Mouse (Mus musculus): ENCODE results near the gene Omd.

DNA sequence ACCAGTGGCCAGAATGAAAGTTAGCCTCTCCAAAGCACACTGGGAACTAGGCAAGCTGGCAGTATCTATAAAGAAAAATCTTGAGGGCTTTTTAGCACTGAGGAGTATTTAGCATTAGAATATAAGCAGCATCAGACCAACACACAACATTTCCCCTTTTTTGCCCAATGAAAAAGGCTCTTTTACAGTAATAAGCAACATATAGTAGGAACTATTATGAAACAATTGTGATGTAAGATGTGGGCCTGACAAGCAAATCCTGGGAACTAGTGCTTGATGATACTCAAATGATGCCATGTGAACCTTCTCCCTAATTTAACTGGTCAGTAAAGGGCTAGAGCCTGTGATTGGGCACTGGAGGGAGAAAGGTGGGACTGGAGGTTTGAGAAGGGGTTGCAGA is 45.9 kb downstream of the Omd start:
- TF ChIP-seq CTCF (IDR thresholded peaks at IDR 0.05; ENCODE audit: low read depth, low read length) (no peak), GATA1 (IDR thresholded peaks at IDR 0.05; ENCODE audit: borderline replicate concordance, low read length) (no peak)
